Mouse (Mus musculus): ENCODE results near the gene Fbrs. TPM values are rescaled to one million over a fixed set of nuclear protein-coding genes. Genes with fewer than 3 reads are reported as not detected.
"Not testable (repeated sequence)": the region's sequence is repeated elsewhere in the genome, so short reads cannot be mapped to it uniquely, and the experiment has no call there.

Fbrs gene
- polyA plus RNA-seq, 1 experiment from 2014 or later: 15.4 TPM

DNA sequence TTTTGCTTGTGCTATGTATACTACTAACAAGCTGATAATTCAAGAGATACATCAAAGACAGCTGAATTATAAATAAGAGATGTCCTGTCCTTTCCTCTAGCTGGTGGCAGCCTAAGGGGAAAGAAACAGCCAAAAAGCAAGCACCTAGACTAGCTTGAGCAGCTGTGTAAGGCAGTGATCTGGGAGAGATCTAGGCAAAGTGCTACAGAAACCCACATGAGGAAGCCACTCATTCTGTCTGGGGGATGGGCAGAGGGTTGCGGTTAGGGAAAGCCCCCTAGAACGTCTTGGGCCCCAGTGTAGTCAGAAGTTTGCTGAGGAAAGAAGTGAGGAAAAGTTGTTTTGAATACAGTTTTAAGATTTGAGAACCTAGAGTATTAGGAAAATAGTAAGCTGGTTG is 1.3 kb downstream of the Fbrs start:
- H3K4me2 ChIP-seq (ENCODE audit: low read depth): peak overlapping the region; percentile 96
- H3K36me3 ChIP-seq (ENCODE audit: control insufficient read depth, insufficient read depth, low read length): peaks cover 18% of the 10 kb centered on the region
- H3K4me1 ChIP-seq (ENCODE audit: control insufficient read depth, insufficient read depth, low read length): peaks cover 9% of the 10 kb centered on the region
- H3K27me3 ChIP-seq (ENCODE audit: control insufficient read depth, insufficient read depth, low read length): no peaks in the 10 kb centered on the region
- DNase-seq (ENCODE audit: low spot score): no peak
- no peak overlapping the region for H3K27ac ChIP-seq (ENCODE audit: low read depth, low read length)
- no peak for ATAC-seq (ENCODE audit: insufficient read depth, low FRiP score, low TSS enrichment)
- peak overlapping the region; percentile 93 for H3K9ac ChIP-seq (ENCODE audit: low read length)
- H3K4me3 ChIP-seq (ENCODE audit: low read depth, low read length): peak overlapping the region; percentile 86
- no peaks in the 10 kb centered on the region for H3K9me3 ChIP-seq (ENCODE audit: control insufficient read depth, low read length)
- 82% methylated on average over 2 of the region's 2 CpGs for WGBS

DNA sequence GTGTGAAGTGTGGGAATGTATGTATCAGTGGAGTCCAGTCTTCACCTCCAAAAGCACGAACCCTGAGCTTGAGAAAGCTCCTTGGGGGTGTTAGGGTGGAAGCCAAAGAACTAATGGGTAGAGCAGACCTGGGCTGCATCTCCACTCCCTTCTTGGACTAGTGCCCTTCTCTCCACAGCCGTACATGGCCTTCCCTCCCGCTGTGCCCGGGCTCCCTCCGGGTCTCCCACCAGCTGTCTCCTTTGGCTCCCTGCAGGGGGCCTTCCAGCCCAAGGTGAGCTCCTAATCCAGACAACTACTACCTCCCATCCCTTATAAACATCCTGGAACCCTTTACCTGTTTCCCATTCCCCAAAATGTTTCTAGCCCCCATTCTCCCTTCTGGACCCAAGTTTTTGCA is 6.4 kb downstream of the Fbrs start:
- H3K4me1 ChIP-seq (ENCODE audit: control insufficient read depth, insufficient read depth, low read length): peaks cover under 1% of the 10 kb centered on the region; the same call in 1 of the 2 replicates
- no peak overlapping the region for H3K4me3 ChIP-seq (ENCODE audit: low read depth, low read length)
- no peak overlapping the region for H3K4me2 ChIP-seq (ENCODE audit: low read depth)
- DNase-seq (ENCODE audit: low spot score) (no peak), ATAC-seq (ENCODE audit: insufficient read depth, low FRiP score, low TSS enrichment) (no peak)
- H3K27me3 ChIP-seq (ENCODE audit: control insufficient read depth, insufficient read depth, low read length): no peaks in the 10 kb centered on the region
- peaks cover 37% of the 10 kb centered on the region for H3K36me3 ChIP-seq (ENCODE audit: control insufficient read depth, insufficient read depth, low read length)
- H3K9me3 ChIP-seq (ENCODE audit: control insufficient read depth, low read length): no peaks in the 10 kb centered on the region
- H3K27ac ChIP-seq (ENCODE audit: low read depth, low read length): no peak overlapping the region
- H3K9ac ChIP-seq (ENCODE audit: low read length): no peak overlapping the region
- 84% methylated on average over 5 of the region's 5 CpGs for whole genome bisulfite sequencing

DNA sequence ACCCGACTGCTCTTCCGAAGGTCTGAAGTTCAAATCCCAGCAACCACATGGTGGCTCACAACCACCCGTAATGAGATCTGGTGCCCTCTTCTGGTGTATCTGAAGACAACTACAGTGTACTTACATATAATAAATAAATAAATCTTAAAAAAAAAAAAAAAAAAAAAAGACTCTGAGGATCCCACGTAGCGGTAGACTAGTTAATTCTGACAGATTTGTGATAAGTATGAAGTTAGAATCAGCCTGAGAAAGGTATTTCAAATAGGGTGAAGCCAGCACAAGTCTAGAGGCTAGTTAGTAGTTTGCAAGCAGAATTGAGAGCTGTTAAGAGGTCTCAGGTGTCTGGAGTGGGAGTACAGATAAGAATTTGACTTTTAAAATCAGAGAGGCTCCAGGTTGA is 9.4 kb downstream of the Fbrs start:
- not testable (repeated sequence) for H3K27ac ChIP-seq (ENCODE audit: low read depth, low read length); H3K9ac ChIP-seq (ENCODE audit: low read length); H3K4me1 ChIP-seq (ENCODE audit: control insufficient read depth, insufficient read depth, low read length); ATAC-seq (ENCODE audit: insufficient read depth, low FRiP score, low TSS enrichment); H3K4me2 ChIP-seq (ENCODE audit: low read depth); H3K27me3 ChIP-seq (ENCODE audit: control insufficient read depth, insufficient read depth, low read length); H3K9me3 ChIP-seq (ENCODE audit: control insufficient read depth, low read length); DNase-seq (ENCODE audit: low spot score); H3K4me3 ChIP-seq (ENCODE audit: low read depth, low read length)
- WGBS: 93% methylated on average over 4 of the region's 5 CpGs
- peaks cover 41% of the 10 kb centered on the region for H3K36me3 ChIP-seq (ENCODE audit: control insufficient read depth, insufficient read depth, low read length)

DNA sequence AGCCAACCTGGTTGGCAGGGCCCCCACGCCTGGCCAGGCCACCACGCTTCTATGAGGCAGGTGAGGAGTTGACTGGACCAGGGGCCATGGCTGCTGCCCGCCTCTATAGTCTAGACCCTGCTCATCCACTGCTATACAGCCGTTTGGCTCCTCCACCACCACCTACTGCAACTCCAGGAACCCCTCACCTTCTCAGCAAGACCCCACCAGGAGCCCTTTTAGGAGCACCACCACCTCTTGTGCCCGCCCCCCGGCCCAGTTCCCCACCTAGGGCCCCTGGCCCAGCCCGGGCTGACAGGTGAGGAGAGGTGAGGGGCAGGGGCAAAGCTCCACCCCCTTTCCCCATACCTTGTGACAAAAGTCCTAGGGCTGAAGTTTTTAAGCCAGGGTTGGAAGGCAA is 11.0 kb downstream of the Fbrs start:
- WGBS: 96% methylated on average over 7 of the region's 7 CpGs
- no peaks in the 10 kb centered on the region for H3K9me3 ChIP-seq (ENCODE audit: control insufficient read depth, low read length)
- no peaks in the 10 kb centered on the region for H3K4me1 ChIP-seq (ENCODE audit: control insufficient read depth, insufficient read depth, low read length)
- H3K36me3 ChIP-seq (ENCODE audit: control insufficient read depth, insufficient read depth, low read length): peaks cover 39% of the 10 kb centered on the region
- no peaks in the 10 kb centered on the region for H3K27me3 ChIP-seq (ENCODE audit: control insufficient read depth, insufficient read depth, low read length)
- no peak for ATAC-seq (ENCODE audit: insufficient read depth, low FRiP score, low TSS enrichment)
- H3K27ac ChIP-seq (ENCODE audit: low read depth, low read length): no peak overlapping the region
- DNase-seq (ENCODE audit: low spot score): no peak
- H3K4me3 ChIP-seq (ENCODE audit: low read depth, low read length): no peak overlapping the region
- no peak overlapping the region for H3K9ac ChIP-seq (ENCODE audit: low read length)
- no peak overlapping the region for H3K4me2 ChIP-seq (ENCODE audit: low read depth)

DNA sequence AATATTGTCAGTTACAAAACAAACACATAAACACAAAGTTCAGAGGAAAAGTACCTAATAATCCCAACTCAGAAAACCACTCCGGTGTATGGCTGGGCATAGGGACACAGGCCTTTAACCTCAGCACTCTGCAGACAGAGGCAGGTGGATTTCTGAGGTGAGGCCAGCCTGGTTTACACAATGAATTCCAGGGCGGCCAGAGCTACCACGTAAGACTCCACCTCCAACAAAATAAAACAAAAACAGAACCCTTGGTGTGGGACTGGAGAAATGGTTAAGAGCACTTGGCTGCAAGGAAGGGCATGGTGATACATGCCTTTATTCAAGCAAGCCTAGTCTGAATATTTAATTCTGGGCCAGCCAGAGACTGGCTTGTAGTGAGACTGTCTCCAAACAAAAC is 12.8 kb downstream of the Fbrs start:
- Histone ChIP-seq H3K4me2 (ENCODE audit: low read depth) (no peak overlapping the region), H3K27ac (ENCODE audit: low read depth, low read length) (no peak overlapping the region), H3K9ac (ENCODE audit: low read length) (no peak overlapping the region), H3K4me1 (ENCODE audit: control insufficient read depth, insufficient read depth, low read length) (no peaks in the 10 kb centered on the region), H3K4me3 (ENCODE audit: low read depth, low read length) (no peak overlapping the region), H3K27me3 (ENCODE audit: control insufficient read depth, insufficient read depth, low read length) (no peaks in the 10 kb centered on the region), H3K9me3 (ENCODE audit: control insufficient read depth, low read length) (no peaks in the 10 kb centered on the region), H3K36me3 (ENCODE audit: control insufficient read depth, insufficient read depth, low read length) (peaks cover 31% of the 10 kb centered on the region)
- 88% methylated on average over 3 of the region's 3 CpGs for WGBS
- DNase-seq (ENCODE audit: low spot score) (no peak), ATAC-seq (ENCODE audit: insufficient read depth, low FRiP score, low TSS enrichment) (no peak)

DNA sequence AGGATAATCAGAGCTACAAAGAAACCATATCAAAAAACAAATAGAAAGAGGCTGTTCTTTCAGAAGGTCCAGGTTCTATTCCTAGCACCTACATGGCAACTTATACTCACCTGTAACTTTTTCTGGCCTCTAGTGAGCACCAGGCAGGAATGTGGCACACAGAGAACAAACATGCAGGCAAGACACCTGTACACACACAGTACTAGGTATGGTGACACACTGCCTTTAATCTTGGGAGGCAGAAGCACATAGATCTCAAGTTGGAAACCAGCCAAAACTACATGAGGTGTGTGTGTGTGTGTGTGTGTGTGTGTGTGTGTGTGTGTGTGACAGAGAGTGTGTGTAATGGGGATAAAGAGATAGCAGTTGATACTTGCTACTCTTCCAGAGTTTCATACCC is 15.6 kb downstream of the Fbrs start:
- Histone ChIP-seq H3K36me3 (ENCODE audit: control insufficient read depth, insufficient read depth, low read length) (peaks cover 17% of the 10 kb centered on the region), H3K4me3 (ENCODE audit: low read depth, low read length) (no peak overlapping the region), H3K4me2 (ENCODE audit: low read depth) (no peak overlapping the region), H3K4me1 (ENCODE audit: control insufficient read depth, insufficient read depth, low read length) (no peaks in the 10 kb centered on the region), H3K9me3 (ENCODE audit: control insufficient read depth, low read length) (no peaks in the 10 kb centered on the region), H3K27me3 (ENCODE audit: control insufficient read depth, insufficient read depth, low read length) (no peaks in the 10 kb centered on the region), H3K27ac (ENCODE audit: low read depth, low read length) (no peak overlapping the region), H3K9ac (ENCODE audit: low read length) (no peak overlapping the region)
- no peak for DNase-seq (ENCODE audit: low spot score)
- no peak for ATAC-seq (ENCODE audit: insufficient read depth, low FRiP score, low TSS enrichment)

DNA sequence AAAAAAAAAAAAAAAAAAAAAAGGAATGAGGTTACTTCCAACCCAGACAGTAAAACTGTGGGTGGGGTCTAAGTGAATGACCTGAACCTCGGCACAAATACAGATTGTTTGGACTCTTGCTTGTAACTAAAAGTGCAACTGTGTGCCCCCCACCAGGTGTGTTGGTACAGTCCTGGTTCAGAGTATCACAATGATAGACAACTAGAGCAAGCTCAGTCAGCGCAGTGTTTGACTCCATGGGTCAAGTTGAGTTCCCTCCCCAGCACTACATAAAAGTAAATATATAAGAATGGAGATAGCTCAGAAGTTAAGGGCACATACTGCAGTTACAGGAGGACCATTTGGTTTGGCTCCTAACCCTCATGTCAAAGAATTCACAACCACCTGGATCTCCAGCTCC is 18.4 kb downstream of the Fbrs start:
- no peak for ATAC-seq (ENCODE audit: insufficient read depth, low FRiP score, low TSS enrichment)
- 84% methylated on average over 2 of the region's 2 CpGs for whole genome bisulfite sequencing
- H3K27ac ChIP-seq (ENCODE audit: low read depth, low read length): no peak overlapping the region

DNA sequence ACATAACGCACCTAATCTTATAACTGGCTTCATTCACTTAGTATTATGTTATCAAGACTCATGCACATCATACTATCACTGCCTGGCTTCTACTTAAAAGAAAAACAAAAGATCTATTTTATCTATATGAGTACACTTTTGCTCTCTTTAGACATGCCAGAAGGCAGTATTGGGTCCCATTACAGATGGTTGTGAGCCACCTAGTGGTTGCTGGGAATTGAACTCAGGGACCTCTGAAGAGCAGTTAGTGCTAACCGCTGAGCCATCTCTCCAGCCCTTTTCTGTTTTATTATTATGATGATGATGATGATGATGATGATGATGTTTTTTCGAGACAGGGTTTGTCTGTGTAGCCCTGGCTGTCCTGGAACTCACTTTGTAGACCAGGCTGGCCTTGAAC is 19.4 kb downstream of the Fbrs start:
- no peak overlapping the region for H3K4me3 ChIP-seq (ENCODE audit: low read depth, low read length)
- no peak overlapping the region for H3K4me2 ChIP-seq (ENCODE audit: low read depth)
- no peaks in the 10 kb centered on the region for H3K36me3 ChIP-seq (ENCODE audit: control insufficient read depth, insufficient read depth, low read length)
- no peaks in the 10 kb centered on the region for H3K4me1 ChIP-seq (ENCODE audit: control insufficient read depth, insufficient read depth, low read length)
- no peak for ATAC-seq (ENCODE audit: insufficient read depth, low FRiP score, low TSS enrichment)
- DNase-seq (ENCODE audit: low spot score): peak; percentile 47
- WGBS: 39% methylated on average over 3 of the region's 3 CpGs
- no peaks in the 10 kb centered on the region for H3K27me3 ChIP-seq (ENCODE audit: control insufficient read depth, insufficient read depth, low read length)
- no peak overlapping the region for H3K27ac ChIP-seq (ENCODE audit: low read depth, low read length)
- H3K9me3 ChIP-seq (ENCODE audit: control insufficient read depth, low read length): no peaks in the 10 kb centered on the region
- H3K9ac ChIP-seq (ENCODE audit: low read length): no peak overlapping the region

More for the DNA sequence above, 18.4 kb downstream of the Fbrs start:
- no peak overlapping the region for H3K4me3 ChIP-seq (ENCODE audit: low read depth, low read length)
- H3K9me3 ChIP-seq (ENCODE audit: control insufficient read depth, low read length): no peaks in the 10 kb centered on the region
- no peak for DNase-seq (ENCODE audit: low spot score)
- H3K27me3 ChIP-seq (ENCODE audit: control insufficient read depth, insufficient read depth, low read length): no peaks in the 10 kb centered on the region
- H3K36me3 ChIP-seq (ENCODE audit: control insufficient read depth, insufficient read depth, low read length): no peaks in the 10 kb centered on the region
- no peak overlapping the region for H3K9ac ChIP-seq (ENCODE audit: low read length)
- H3K4me2 ChIP-seq (ENCODE audit: low read depth): no peak overlapping the region
- no peaks in the 10 kb centered on the region for H3K4me1 ChIP-seq (ENCODE audit: control insufficient read depth, insufficient read depth, low read length)

DNA sequence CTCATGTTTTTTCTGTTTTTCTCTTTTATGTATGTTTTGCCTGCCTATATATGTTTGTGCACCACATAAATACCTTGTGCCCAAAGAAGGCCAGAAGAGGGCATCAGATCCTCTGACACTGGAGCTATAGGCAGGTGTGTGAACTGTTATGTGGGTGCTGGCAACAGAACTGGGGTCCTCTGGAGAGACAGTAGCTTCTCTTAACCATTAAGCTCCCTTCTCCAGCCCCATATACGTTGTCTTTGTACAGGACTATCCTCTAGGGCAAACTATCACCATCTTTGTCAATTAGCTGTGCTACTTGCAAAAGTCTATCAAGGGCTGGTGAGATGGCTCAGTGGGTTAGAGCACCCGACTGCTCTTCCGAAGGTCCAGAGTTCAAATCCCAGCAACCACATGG is 29.3 kb downstream of the Fbrs start:
- Histone ChIP-seq H3K27ac (ENCODE audit: low read depth, low read length) (no peak overlapping the region), H3K4me1 (ENCODE audit: control insufficient read depth, insufficient read depth, low read length) (no peaks in the 10 kb centered on the region; the same call in 1 of the 2 replicates), H3K9me3 (ENCODE audit: control insufficient read depth, low read length) (no peaks in the 10 kb centered on the region), H3K36me3 (ENCODE audit: control insufficient read depth, insufficient read depth, low read length) (no peaks in the 10 kb centered on the region), H3K9ac (ENCODE audit: low read length) (no peak overlapping the region), H3K4me3 (ENCODE audit: low read depth, low read length) (no peak overlapping the region), H3K4me2 (ENCODE audit: low read depth) (no peak overlapping the region), H3K27me3 (ENCODE audit: control insufficient read depth, insufficient read depth, low read length) (no peaks in the 10 kb centered on the region)
- 96% methylated on average over 3 of the region's 3 CpGs for WGBS
- ATAC-seq (ENCODE audit: insufficient read depth, low FRiP score, low TSS enrichment): no peak
- DNase-seq (ENCODE audit: low spot score): no peak

All from neural tube, embryonic 11.5 days (tissue).